Mouse (Mus musculus) limb, embryonic 11.5 days (tissue): Measurements from ENCODE around the gene Trim67. TPM values are rescaled to one million over a fixed set of nuclear protein-coding genes. Genes with fewer than 3 reads are reported as not detected.
A peak's percentile ranks its signal among the peaks of the same experiment; 100 is the strongest.

ENCODE experiments used
- ATAC-seq: fragments of 200-750 bp; cut with Nextera tagmentation; 2 replicates; pipeline ENCODE4 v1.8.0; 2017; ENCODE audit warnings: low read depth; ENCODE audit not compliant: insufficient number of reproducible peaks, low FRiP score, low TSS enrichment
- DNase-seq: peaks from one replicate; pipeline ENCODE4 v3.0.0-alpha.2; 2015; ENCODE audit warnings: low spot score
- H3K27ac ChIP-seq: fragments of 300-500 bp; sonication (generic); replicated peaks from 2 replicates; pipeline ENCODE4 v1.5.1; 2014; ENCODE audit warnings: low read depth, mild to moderate bottlenecking, low read length
- H3K27me3 ChIP-seq: fragments of 300-500 bp; sonication (generic); 2 replicates; pipeline ENCODE4 v1.6.1; 2014; ENCODE audit warnings: mild to moderate bottlenecking, low read length, mixed read lengths; ENCODE audit not compliant: control insufficient read depth, insufficient read depth
- H3K36me3 ChIP-seq: fragments of 300-500 bp; sonication (generic); 2 replicates; pipeline ENCODE4 v1.6.1; 2014; ENCODE audit warnings: mild to moderate bottlenecking, low read length, moderate library complexity, mixed read lengths; ENCODE audit not compliant: control insufficient read depth, insufficient read depth
- H3K4me1 ChIP-seq: fragments of 300-500 bp; sonication (generic); 2 replicates; pipeline ENCODE4 v1.6.1; 2014; ENCODE audit warnings: low read length, mixed read lengths; ENCODE audit not compliant: control insufficient read depth, insufficient read depth
- H3K4me2 ChIP-seq: fragments of 300-500 bp; sonication (generic); 2 replicates; pipeline ENCODE4 v1.6.1; 2014; ENCODE audit warnings: low read depth, mild to moderate bottlenecking, moderate library complexity; ENCODE audit not compliant: severe bottlenecking
- H3K4me3 ChIP-seq: fragments of 300-500 bp; sonication (generic); 2 replicates; pipeline ENCODE4 v1.5.1; 2014; ENCODE audit warnings: low read depth, low read length
- H3K9ac ChIP-seq: fragments of 300-500 bp; sonication (generic); 2 replicates; pipeline ENCODE4 v1.6.1; 2014; ENCODE audit warnings: mild to moderate bottlenecking, low read length
- H3K9me3 ChIP-seq: fragments of 300-500 bp; sonication (generic); 2 replicates; pipeline ENCODE4 v1.6.1; 2016; ENCODE audit warnings: low read length; ENCODE audit not compliant: control insufficient read depth
- WGBS: fragments of 180-500 bp; shearing (Covaris S2); extraction: QIAGEN DNeasy Blood & Tissue Kit; methylation state at CpG from one replicate; pipeline ENCODE4 v1.1.7; 2014; 5-methylcytosine and 5-hydroxymethylcytosine counted together
- polyA plus RNA-seq: library from polyadenylated mRNA; unstranded; fragments of >200 nt; fragmentation: Nextera tagmentation; extraction: Ambion mirVana; gene quantifications from 2 replicates; pipeline ENCODE4 v1.2.1, GENCODE M21; 2014

The Trim67 gene
- 0.01 TPM in 1 of 2 replicates, not detected in the other for polyA plus RNA-seq

DNA sequence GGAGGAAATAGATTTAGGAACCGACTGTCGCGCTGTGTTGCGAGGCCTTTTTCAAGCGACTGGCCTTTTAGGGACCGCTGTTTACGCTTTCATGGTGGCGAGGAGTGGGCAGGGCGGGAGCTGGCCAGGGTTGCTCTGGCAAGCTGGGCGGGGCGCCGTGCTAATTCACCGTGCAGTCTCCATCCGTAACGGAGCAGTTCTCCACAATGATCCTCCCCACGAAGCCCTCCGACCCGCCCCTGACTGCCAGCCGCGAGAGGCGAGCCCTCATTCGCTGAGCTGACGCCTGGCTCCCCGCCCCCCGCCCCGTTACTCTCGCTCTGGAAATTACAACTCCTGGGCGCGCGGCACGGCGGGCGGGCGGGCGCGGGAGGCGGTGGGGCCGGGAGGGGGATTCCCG lies at the start of gene Trim67:
TSS of gene Trim67 (plus strand) at position 385 of the 400 bp plus-strand sequence.
- H3K9me3 ChIP-seq = no peaks in the 10 kb centered on the region
- H3K4me1 ChIP-seq = peaks cover 16% of the 10 kb centered on the region; the same call in 1 of the 2 replicates
- no peaks in the 10 kb centered on the region; the same call in 1 of the 2 replicates for H3K36me3 ChIP-seq
- H3K4me3 ChIP-seq = peak within 1 kb of the TSS; percentile 53
- H3K4me2 ChIP-seq = peak within 1 kb of the TSS; percentile 100
- WGBS = 0% methylated on average over 39 of the region's 39 CpGs
- H3K27ac ChIP-seq = no peak within 1 kb of the TSS
- peaks cover 63% of the 10 kb centered on the region for H3K27me3 ChIP-seq
- DNase-seq = peak; percentile 80
- ATAC-seq = peak; percentile 78
- no peak within 1 kb of the TSS for H3K9ac ChIP-seq

DNA sequence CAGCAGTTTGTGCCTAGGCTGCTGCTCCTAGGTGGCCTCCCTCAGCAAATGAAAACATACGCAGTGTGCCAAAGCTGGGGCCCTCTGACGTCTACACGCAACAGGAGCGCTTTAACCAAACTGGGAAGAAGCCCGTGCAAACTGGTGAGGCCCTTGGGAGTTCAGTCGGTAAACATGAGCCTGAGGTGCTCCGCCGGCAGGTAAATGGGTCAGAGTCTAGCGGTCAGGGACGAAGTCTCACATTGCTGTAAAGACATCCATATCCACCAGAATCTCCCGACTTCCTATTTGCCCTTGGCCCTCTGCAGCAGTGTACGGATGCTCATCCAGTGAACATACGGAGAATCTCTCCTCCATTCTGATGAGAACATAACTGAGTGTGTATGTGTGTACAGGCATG lies 46.2 kb upstream of the Trim67 start:
- H3K4me1 ChIP-seq = no peaks in the 10 kb centered on the region
- H3K27me3 ChIP-seq = peaks cover 19% of the 10 kb centered on the region
- 75% methylated on average over 13 of the region's 13 CpGs for WGBS
- no peak for DNase-seq
- no peak overlapping the region for H3K4me3 ChIP-seq
- no peak overlapping the region for H3K27ac ChIP-seq
- no peak for ATAC-seq
- no peaks in the 10 kb centered on the region for H3K36me3 ChIP-seq
- H3K9ac ChIP-seq = no peak overlapping the region
- no peak overlapping the region for H3K4me2 ChIP-seq
- no peaks in the 10 kb centered on the region for H3K9me3 ChIP-seq

DNA sequence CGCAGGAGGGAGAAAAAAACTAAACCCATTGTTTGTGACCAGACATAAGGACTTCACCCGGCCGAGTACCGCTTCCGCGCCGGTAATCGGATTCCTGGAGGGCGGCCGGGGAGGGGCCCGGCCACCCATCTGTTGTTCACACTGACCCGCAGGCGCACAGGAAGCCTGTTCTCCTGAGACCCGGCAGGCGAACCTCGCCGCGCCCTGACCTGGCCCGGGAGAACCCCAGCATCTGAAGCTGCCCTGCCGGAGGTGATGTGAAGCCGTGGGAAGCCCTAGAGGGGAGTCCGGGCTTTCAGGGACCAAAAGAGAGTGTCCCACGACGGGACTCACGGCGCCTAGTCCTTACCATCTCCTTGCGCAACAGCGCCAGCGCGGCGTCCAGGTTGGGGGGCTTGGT lies 41.7 kb upstream of the Trim67 start:
- H3K36me3 ChIP-seq = no peaks in the 10 kb centered on the region
- no peaks in the 10 kb centered on the region for H3K9me3 ChIP-seq
- peaks cover 31% of the 10 kb centered on the region for H3K27me3 ChIP-seq
- peak overlapping the region; percentile 49 for H3K9ac ChIP-seq
- no peak for ATAC-seq
- H3K4me2 ChIP-seq = peak overlapping the region; percentile 72
- H3K4me3 ChIP-seq = peak overlapping the region; percentile 49
- 0% methylated on average over 31 of the region's 31 CpGs for WGBS
- peak; percentile 49 for DNase-seq
- 0 out of 2 replicates have a peak, but pooled peaks cover 3% of the 10 kb centered on the region for H3K4me1 ChIP-seq
- H3K27ac ChIP-seq = no peak overlapping the region

DNA sequence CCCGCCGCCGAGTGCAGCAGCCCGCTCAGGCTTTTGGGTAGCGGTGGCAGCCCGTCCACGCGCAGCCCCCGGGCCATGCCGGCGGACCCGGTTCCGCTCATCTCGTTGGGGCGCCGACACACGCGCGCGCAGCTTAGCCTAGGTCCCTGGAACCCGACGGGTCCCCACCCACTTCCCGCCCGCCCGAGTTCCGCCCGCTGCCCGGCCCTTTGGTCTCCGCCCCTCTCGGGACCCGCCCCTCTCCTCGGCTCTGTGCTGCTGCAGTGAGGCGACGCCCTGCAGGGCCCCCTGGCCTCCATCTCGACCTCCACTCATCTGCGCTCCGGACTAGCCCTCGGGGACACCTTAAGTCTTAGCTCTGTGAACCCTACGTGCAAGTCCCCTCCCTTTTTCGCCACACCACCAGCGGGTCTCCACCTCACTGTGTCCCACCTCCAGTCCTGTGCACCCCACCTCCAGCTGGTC lies 41.2 kb upstream of the Trim67 start, which contains the start of gene Fam89a:
TSS of gene Fam89a (minus strand) at position 124 of the 465 bp plus-strand sequence.
- peak; percentile 87 for ATAC-seq
- peak within 1 kb of the TSS; percentile 49 for H3K9ac ChIP-seq
- WGBS = under 1% methylated on average over 39 of the region's 41 CpGs
- H3K4me1 ChIP-seq = 0 out of 2 replicates have a peak, but pooled peaks cover 3% of the 10 kb centered on the region
- H3K36me3 ChIP-seq = no peaks in the 10 kb centered on the region
- H3K4me2 ChIP-seq = peak within 1 kb of the TSS; percentile 72
- H3K27me3 ChIP-seq = peaks cover 31% of the 10 kb centered on the region
- no peak within 1 kb of the TSS for H3K27ac ChIP-seq
- peak within 1 kb of the TSS; percentile 49 for H3K4me3 ChIP-seq
- no peaks in the 10 kb centered on the region for H3K9me3 ChIP-seq
- DNase-seq = peak; percentile 80

DNA sequence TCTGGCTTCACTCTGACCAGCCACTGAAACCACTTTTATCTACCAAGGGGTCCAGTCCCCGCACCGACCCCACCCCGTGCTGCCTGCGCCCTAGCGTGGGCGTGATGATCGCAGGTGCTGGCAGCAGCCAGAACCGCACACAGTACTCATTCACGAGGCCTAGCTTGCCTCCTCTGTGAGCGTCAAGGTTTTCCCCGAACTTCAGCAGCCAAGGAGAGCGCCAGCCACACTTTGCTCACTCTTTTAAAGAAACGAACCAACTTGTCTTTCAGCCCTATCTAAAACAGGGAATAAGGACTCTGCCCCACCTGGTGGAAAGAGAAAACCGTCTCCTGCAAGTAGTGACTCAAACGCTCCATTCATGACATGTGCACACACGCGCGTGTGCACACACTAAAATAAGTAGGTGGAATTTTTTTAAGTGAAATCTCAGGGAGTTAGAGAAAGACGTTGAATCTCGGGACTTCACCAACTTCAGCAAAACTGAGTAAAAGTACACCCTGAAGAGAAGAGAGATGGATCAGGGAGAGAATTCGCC lies 40.5 kb upstream of the Trim67 start:
- Histone ChIP-seq H3K4me1 (0 out of 2 replicates have a peak, but pooled peaks cover 3% of the 10 kb centered on the region), H3K9ac (no peak overlapping the region), H3K27me3 (peaks cover 31% of the 10 kb centered on the region), H3K36me3 (no peaks in the 10 kb centered on the region), H3K9me3 (no peaks in the 10 kb centered on the region), H3K4me2 (peak overlapping the region; percentile 72; the same call in 1 of the 2 replicates), H3K4me3 (no peak overlapping the region), H3K27ac (no peak overlapping the region)
- 29% methylated on average over 21 of the region's 21 CpGs for WGBS
- no peak for ATAC-seq
- no peak for DNase-seq

DNA sequence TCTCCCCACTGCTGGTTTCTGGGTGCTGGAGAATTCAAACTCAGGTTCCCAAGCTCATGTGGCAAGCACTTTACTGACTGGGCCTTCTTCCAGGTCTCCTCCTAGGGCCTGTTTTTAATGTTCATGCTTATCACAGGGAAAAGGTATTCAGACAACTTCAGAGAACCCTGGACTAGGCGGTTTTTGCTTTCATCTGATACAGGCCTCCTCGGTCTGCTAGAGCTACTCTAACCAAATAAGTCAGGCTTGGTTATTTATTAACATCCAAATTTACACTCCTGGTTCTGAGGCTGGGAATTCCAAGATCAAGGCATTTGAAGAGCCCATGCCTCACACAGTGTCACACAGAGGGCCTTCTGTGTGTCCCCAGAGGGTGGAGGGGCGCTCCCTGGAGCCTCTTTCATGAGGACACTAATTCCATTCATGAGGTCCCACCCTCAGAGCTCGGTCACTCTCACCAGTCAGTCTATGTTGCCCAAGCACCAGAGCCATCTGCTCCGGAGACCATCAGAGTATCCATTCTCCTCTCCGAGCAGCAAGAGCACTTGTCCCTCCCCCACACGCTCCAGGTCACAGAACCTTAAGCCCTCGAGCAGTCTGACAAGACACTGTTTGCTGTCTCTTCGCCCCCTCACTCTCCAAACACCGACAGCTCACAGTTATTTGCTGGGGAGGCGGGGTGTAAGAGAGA lies 38.6 kb upstream of the Trim67 start:
- Histone ChIP-seq H3K4me1 (0 out of 2 replicates have a peak, but pooled peaks cover 3% of the 10 kb centered on the region), H3K9ac (no peak overlapping the region), H3K36me3 (no peaks in the 10 kb centered on the region), H3K27me3 (peaks cover 31% of the 10 kb centered on the region), H3K27ac (no peak overlapping the region), H3K9me3 (no peaks in the 10 kb centered on the region), H3K4me2 (no peak overlapping the region), H3K4me3 (no peak overlapping the region)
- ATAC-seq (no peak), DNase-seq (no peak)
- WGBS = 22% methylated on average over 11 of the region's 11 CpGs

DNA sequence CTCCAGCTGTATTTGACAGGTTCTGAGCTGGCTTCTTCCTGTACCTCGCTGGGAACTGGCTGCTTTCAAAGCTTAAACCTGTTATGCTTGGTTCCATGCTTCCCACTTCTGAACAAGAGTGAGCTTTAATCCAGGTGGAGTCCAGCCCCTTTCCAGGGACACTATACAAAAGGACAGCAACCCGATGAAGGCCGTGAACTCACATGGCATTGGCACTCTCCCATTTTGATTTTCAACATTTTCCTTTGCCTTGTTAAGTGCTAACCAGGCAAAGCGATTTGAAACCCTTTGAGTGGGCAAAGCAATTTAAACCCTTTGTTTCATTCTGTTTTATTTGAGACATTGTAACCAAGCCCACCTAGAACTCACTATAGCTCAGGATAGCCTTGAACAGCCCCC lies 38.1 kb upstream of the Trim67 start:
- H3K27me3 ChIP-seq = peaks cover 29% of the 10 kb centered on the region
- no peak for DNase-seq
- 54% methylated on average over 4 of the region's 4 CpGs for WGBS
- no peak overlapping the region for H3K27ac ChIP-seq
- H3K4me1 ChIP-seq = 0 out of 2 replicates have a peak, but pooled peaks cover 3% of the 10 kb centered on the region
- no peaks in the 10 kb centered on the region for H3K9me3 ChIP-seq
- no peak for ATAC-seq
- H3K4me3 ChIP-seq = no peak overlapping the region
- H3K36me3 ChIP-seq = no peaks in the 10 kb centered on the region
- no peak overlapping the region for H3K4me2 ChIP-seq
- no peak overlapping the region for H3K9ac ChIP-seq

DNA sequence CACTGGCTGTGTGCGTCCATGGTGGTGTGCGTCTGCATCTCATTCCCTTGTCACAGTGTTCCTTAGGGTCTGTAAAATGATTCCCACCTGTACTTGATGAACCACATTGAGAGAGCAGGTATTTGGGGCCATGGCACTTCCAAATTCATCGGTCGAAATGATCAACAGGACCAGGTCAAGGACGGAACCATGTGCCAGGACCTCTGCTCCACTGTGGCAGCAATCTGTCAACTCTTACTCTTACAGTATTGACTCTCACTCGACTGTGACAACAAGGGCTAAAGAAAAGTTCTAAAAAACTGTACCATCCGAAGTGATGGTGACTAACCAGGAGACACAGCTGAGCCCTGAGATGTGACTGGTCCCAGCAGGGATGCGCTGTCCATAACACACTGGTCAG lies 37.4 kb upstream of the Trim67 start:
- WGBS = 86% methylated on average over 8 of the region's 8 CpGs

More for the DNA sequence above, 37.4 kb upstream of the Trim67 start:
- no peak overlapping the region for H3K27ac ChIP-seq
- no peaks in the 10 kb centered on the region for H3K9me3 ChIP-seq
- 0 out of 2 replicates have a peak, but pooled peaks cover 3% of the 10 kb centered on the region for H3K4me1 ChIP-seq
- H3K4me3 ChIP-seq = no peak overlapping the region
- no peak overlapping the region for H3K9ac ChIP-seq
- no peak overlapping the region for H3K4me2 ChIP-seq
- H3K27me3 ChIP-seq = peaks cover 23% of the 10 kb centered on the region
- H3K36me3 ChIP-seq = no peaks in the 10 kb centered on the region
- ATAC-seq = no peak
- DNase-seq = no peak
